Mouse (Mus musculus): Measurements from ENCODE around the gene Inka2. TPM values are rescaled to one million over a fixed set of nuclear protein-coding genes. Genes with fewer than 3 reads are reported as not detected.

The Inka2 gene
- polyA plus RNA-seq, 1 experiment = 6.3 TPM

GRCm38 (mm10) chr3:105760063-105760462 is 55.7 kb downstream of the Inka2 start:
- peaks cover 98% of the 10 kb centered on the region for H3K79me2 ChIP-seq (ENCODE audit: control insufficient read depth, insufficient read depth)
- H3K36me3 ChIP-seq (ENCODE audit: control insufficient read depth, insufficient read depth) = no peaks in the 10 kb centered on the region
- no peaks in the 10 kb centered on the region for H3K27me3 ChIP-seq (ENCODE audit: control insufficient read depth, insufficient read depth, insufficient read length)
- no peak for TF ChIP-seq MAX (IDR thresholded peaks at IDR 0.05)
- TF ChIP-seq MYOG (IDR thresholded peaks at IDR 0.05; ENCODE audit: control insufficient read depth, extremely low read depth, insufficient read length) = no peak
- TF ChIP-seq USF1 (IDR thresholded peaks at IDR 0.05; ENCODE audit: low read depth) = no peak
- TF ChIP-seq CTCF (IDR thresholded peaks at IDR 0.05; ENCODE audit: control insufficient read depth, insufficient read depth, insufficient read length) = no peak
- no peak for TF ChIP-seq FOSL1 (IDR thresholded peaks at IDR 0.05; ENCODE audit: insufficient read depth, low read length, poor library complexity, severe bottlenecking)
- no peak for TF ChIP-seq MYOD1 (IDR thresholded peaks at IDR 0.05; ENCODE audit: control insufficient read depth, insufficient read length, low read depth)
- no peak for TF ChIP-seq CEBPB (IDR thresholded peaks at IDR 0.05; ENCODE audit: low read depth)
- H3ac ChIP-seq (ENCODE audit: control insufficient read depth, insufficient read length, low read depth) = no peak overlapping the region
- H3K4me3 ChIP-seq (ENCODE audit: insufficient read depth, poor library complexity, severe bottlenecking) = no peak overlapping the region
- peaks cover 73% of the 10 kb centered on the region for H3K79me3 ChIP-seq (ENCODE audit: low read depth)

GRCm38 (mm10) chr3:105763132-105763851 is 58.9 kb downstream of the Inka2 start:
- H3ac ChIP-seq (ENCODE audit: control insufficient read depth, insufficient read length, low read depth) = no peak overlapping the region
- TF ChIP-seq CEBPB (IDR thresholded peaks at IDR 0.05; ENCODE audit: low read depth) (no peak), FOSL1 (IDR thresholded peaks at IDR 0.05; ENCODE audit: insufficient read depth, low read length, poor library complexity, severe bottlenecking) (no peak), CTCF (IDR thresholded peaks at IDR 0.05; ENCODE audit: control insufficient read depth, insufficient read depth, insufficient read length) (no peak), MYOG (IDR thresholded peaks at IDR 0.05; ENCODE audit: control insufficient read depth, extremely low read depth, insufficient read length) (no peak), MAX (IDR thresholded peaks at IDR 0.05) (no peak), USF1 (IDR thresholded peaks at IDR 0.05; ENCODE audit: low read depth) (no peak), MYOD1 (IDR thresholded peaks at IDR 0.05; ENCODE audit: control insufficient read depth, insufficient read length, low read depth) (no peak)

GRCm38 (mm10) chr3:105768529-105768928 is 64.1 kb downstream of the Inka2 start:
- no peaks in the 10 kb centered on the region for H3K36me3 ChIP-seq (ENCODE audit: control insufficient read depth, insufficient read depth)
- TF ChIP-seq MYOG (IDR thresholded peaks at IDR 0.05; ENCODE audit: control insufficient read depth, extremely low read depth, insufficient read length) (no peak), USF1 (IDR thresholded peaks at IDR 0.05; ENCODE audit: low read depth) (no peak), CTCF (IDR thresholded peaks at IDR 0.05; ENCODE audit: control insufficient read depth, insufficient read depth, insufficient read length) (no peak), MYOD1 (IDR thresholded peaks at IDR 0.05; ENCODE audit: control insufficient read depth, insufficient read length, low read depth) (no peak), FOSL1 (IDR thresholded peaks at IDR 0.05; ENCODE audit: insufficient read depth, low read length, poor library complexity, severe bottlenecking) (no peak), CEBPB (IDR thresholded peaks at IDR 0.05; ENCODE audit: low read depth) (no peak), MAX (IDR thresholded peaks at IDR 0.05) (no peak)
- no peak overlapping the region for H3ac ChIP-seq (ENCODE audit: control insufficient read depth, insufficient read length, low read depth)
- no peak overlapping the region for H3K4me3 ChIP-seq (ENCODE audit: insufficient read depth, poor library complexity, severe bottlenecking)
- H3K79me3 ChIP-seq (ENCODE audit: low read depth) = peaks cover 63% of the 10 kb centered on the region
- no peaks in the 10 kb centered on the region for H3K27me3 ChIP-seq (ENCODE audit: control insufficient read depth, insufficient read depth, insufficient read length)
- H3K79me2 ChIP-seq (ENCODE audit: control insufficient read depth, insufficient read depth) = peaks cover 95% of the 10 kb centered on the region

More at GRCm38 (mm10) chr3:105763132-105763851, 58.9 kb downstream of the Inka2 start:
- Histone ChIP-seq H3K36me3 (ENCODE audit: control insufficient read depth, insufficient read depth) (no peaks in the 10 kb centered on the region), H3K79me3 (ENCODE audit: low read depth) (peaks cover 75% of the 10 kb centered on the region), H3K27me3 (ENCODE audit: control insufficient read depth, insufficient read depth, insufficient read length) (no peaks in the 10 kb centered on the region), H3K4me3 (ENCODE audit: insufficient read depth, poor library complexity, severe bottlenecking) (no peak overlapping the region), H3K79me2 (ENCODE audit: control insufficient read depth, insufficient read depth) (peaks cover 97% of the 10 kb centered on the region)

- H3K79me3 ChIP-seq (ENCODE audit: low read depth) = peaks cover 57% of the 10 kb centered on the region
- H3ac ChIP-seq (ENCODE audit: control insufficient read depth, insufficient read length, low read depth) = no peak overlapping the region
- no peak for TF ChIP-seq MAX (IDR thresholded peaks at IDR 0.05)
- TF ChIP-seq CTCF (IDR thresholded peaks at IDR 0.05; ENCODE audit: control insufficient read depth, insufficient read depth, insufficient read length) = no peak
- TF ChIP-seq MYOG (IDR thresholded peaks at IDR 0.05; ENCODE audit: control insufficient read depth, extremely low read depth, insufficient read length) = no peak
- TF ChIP-seq FOSL1 (IDR thresholded peaks at IDR 0.05; ENCODE audit: insufficient read depth, low read length, poor library complexity, severe bottlenecking) = no peak
- TF ChIP-seq MYOD1 (IDR thresholded peaks at IDR 0.05; ENCODE audit: control insufficient read depth, insufficient read length, low read depth) = no peak
- TF ChIP-seq CEBPB (IDR thresholded peaks at IDR 0.05; ENCODE audit: low read depth) = no peak
- TF ChIP-seq USF1 (IDR thresholded peaks at IDR 0.05; ENCODE audit: low read depth) = no peak
- no peaks in the 10 kb centered on the region for H3K36me3 ChIP-seq (ENCODE audit: control insufficient read depth, insufficient read depth)
- H3K4me3 ChIP-seq (ENCODE audit: insufficient read depth, poor library complexity, severe bottlenecking) = no peak overlapping the region
- H3K79me2 ChIP-seq (ENCODE audit: control insufficient read depth, insufficient read depth) = peaks cover 95% of the 10 kb centered on the region
- no peaks in the 10 kb centered on the region for H3K27me3 ChIP-seq (ENCODE audit: control insufficient read depth, insufficient read depth, insufficient read length)
Measured at GRCm38 (mm10) chr3:105769380-105769779, 65.0 kb downstream of the Inka2 start.

Other genes with a start within 250 kb of the Inka2 start
- gene Ddx20, start 17.0 kb upstream of the Inka2 start, polyA plus RNA-seq (2012; fragmentation: generic; extraction: Trizol) = 15.7 TPM
- 15.1 TPM for gene Rap1a, start 96.7 kb downstream of the Inka2 start, polyA plus RNA-seq (2012; fragmentation: generic; extraction: Trizol)
- gene Adora3, start 166.3 kb downstream of the Inka2 start, polyA plus RNA-seq (2012; fragmentation: generic; extraction: Trizol) = not detected
- gene Tmigd3, start 166.3 kb downstream of the Inka2 start, polyA plus RNA-seq (2012; fragmentation: generic; extraction: Trizol) = not detected
- gene I830077J02Rik, start 228.1 kb downstream of the Inka2 start, polyA plus RNA-seq (2012; fragmentation: generic; extraction: Trizol) = 0.06 TPM

Measured in C2C12 (cell line).